Mouse (Mus musculus): ENCODE results near the gene Nub1. TPM values are rescaled to one million over a fixed set of nuclear protein-coding genes. Genes with fewer than 3 reads are reported as not detected.
"Not testable (repeated sequence)": the region's sequence is repeated elsewhere in the genome, so short reads cannot be mapped to it uniquely, and the experiment has no call there.

The Nub1 gene
- polyA plus RNA-seq, 1 experiment: 18.6 TPM

DNA sequence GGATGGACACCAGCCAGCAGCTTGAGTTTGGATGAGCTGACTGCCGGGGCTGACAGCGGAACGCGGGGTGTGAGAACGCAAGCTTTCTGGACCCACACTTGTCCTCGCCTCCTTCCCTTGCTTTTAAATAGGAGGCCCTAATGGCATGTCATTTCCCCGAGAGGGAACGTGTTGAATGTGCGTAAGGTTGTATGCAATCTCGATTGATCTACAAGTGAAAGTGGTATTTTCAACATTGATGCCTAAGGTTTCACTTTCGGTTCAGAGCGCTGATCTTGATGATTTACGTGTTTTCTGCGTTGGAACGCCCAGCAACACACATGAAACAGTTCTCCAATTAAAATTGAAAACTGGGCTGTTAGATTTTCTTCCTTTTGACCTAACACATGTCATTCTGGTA lies 844 bp downstream of the Nub1 start:
- H3K27me3 ChIP-seq (ENCODE audit: control insufficient read depth, insufficient read depth, insufficient read length): no peaks in the 10 kb centered on the region
- H3K79me2 ChIP-seq (ENCODE audit: control insufficient read depth, insufficient read depth): peaks cover 19% of the 10 kb centered on the region
- H3ac ChIP-seq (ENCODE audit: control insufficient read depth, insufficient read length, low read depth): peak overlapping the region; percentile 76
- H3K79me3 ChIP-seq (ENCODE audit: low read depth): peaks cover 8% of the 10 kb centered on the region
- H3K4me3 ChIP-seq (ENCODE audit: insufficient read depth, poor library complexity, severe bottlenecking): peak overlapping the region; percentile 57
- peaks cover 12% of the 10 kb centered on the region for H3K36me3 ChIP-seq (ENCODE audit: control insufficient read depth, insufficient read depth)
- TF ChIP-seq CEBPB (IDR thresholded peaks at IDR 0.05; ENCODE audit: low read depth) (no peak), MYOD1 (IDR thresholded peaks at IDR 0.05; ENCODE audit: control insufficient read depth, insufficient read length, low read depth) (no peak), USF1 (IDR thresholded peaks at IDR 0.05; ENCODE audit: low read depth) (no peak), FOSL1 (IDR thresholded peaks at IDR 0.05; ENCODE audit: insufficient read depth, low read length, poor library complexity, severe bottlenecking) (no peak), MYOG (IDR thresholded peaks at IDR 0.05; ENCODE audit: control insufficient read depth, extremely low read depth, insufficient read length) (no peak), MAX (IDR thresholded peaks at IDR 0.05) (no peak), CTCF (IDR thresholded peaks at IDR 0.05; ENCODE audit: control insufficient read depth, insufficient read depth, insufficient read length) (no peak)

DNA sequence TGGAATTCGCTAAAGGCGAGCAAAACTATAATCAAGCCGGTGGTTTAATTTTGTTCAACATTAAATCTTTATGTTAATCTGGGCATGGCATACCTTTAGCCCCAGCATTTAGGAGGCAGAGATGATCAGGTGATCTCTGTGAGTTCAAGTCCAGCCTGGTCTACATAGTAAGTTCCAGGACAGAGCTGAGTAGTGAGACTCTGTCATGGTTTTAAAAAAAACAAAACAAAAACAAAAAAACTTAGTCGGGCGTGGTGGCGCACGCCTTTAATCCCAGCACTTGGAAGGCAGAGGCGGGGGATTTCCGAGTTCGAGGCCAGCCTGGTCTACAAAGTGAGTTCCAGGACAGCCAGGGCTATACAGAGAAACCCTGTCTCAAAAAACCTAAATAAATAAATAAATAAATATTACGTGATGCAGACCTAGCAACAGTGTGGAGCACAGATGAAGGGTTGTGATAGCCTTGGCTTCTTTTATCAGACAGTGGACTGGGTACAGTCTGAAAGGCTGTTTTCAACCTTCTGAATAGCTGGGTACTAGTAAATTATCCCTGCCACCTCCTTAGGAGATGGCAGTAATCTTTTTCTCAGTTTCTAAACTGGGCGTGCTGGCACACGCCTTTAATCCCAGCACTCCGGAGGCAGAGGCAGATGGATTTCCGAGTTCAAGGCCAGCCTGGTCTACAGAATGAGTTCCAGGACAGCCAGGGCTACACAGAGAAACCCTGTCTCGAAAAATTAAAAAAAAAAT lies 1.5 kb downstream of the Nub1 start:
- not testable (repeated sequence) for H3K27me3 ChIP-seq (ENCODE audit: control insufficient read depth, insufficient read depth, insufficient read length); H3K79me3 ChIP-seq (ENCODE audit: low read depth); H3ac ChIP-seq (ENCODE audit: control insufficient read depth, insufficient read length, low read depth)
- Histone ChIP-seq H3K36me3 (ENCODE audit: control insufficient read depth, insufficient read depth) (peaks cover 19% of the 10 kb centered on the region), H3K79me2 (ENCODE audit: control insufficient read depth, insufficient read depth) (peaks cover 19% of the 10 kb centered on the region), H3K4me3 (ENCODE audit: insufficient read depth, poor library complexity, severe bottlenecking) (peak overlapping the region; percentile 57)

DNA sequence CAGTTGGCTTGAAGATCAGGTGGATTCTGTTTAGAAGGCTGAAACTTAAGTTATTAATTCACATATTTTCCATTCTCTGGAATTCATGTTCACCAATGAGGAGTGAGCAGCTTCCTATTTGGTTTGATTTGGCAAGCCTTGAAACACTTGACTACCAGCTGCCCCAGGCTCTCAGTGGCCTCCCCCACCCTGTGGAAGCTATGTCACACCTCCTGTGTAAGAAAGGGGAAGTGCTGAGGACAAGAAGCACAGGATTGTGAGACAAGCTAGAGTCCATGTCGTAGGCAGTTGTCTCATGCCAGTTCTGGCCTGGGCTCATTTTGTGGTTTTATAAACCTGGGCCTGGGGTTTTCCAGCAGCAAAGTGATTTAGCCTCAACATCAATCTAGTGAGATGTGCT lies 2.4 kb downstream of the Nub1 start:
- Histone ChIP-seq H3K79me3 (ENCODE audit: low read depth) (peaks cover 8% of the 10 kb centered on the region), H3K4me3 (ENCODE audit: insufficient read depth, poor library complexity, severe bottlenecking) (no peak overlapping the region), H3K36me3 (ENCODE audit: control insufficient read depth, insufficient read depth) (peaks cover 26% of the 10 kb centered on the region), H3K27me3 (ENCODE audit: control insufficient read depth, insufficient read depth, insufficient read length) (no peaks in the 10 kb centered on the region), H3ac (ENCODE audit: control insufficient read depth, insufficient read length, low read depth) (no peak overlapping the region), H3K79me2 (ENCODE audit: control insufficient read depth, insufficient read depth) (peaks cover 19% of the 10 kb centered on the region)
- TF ChIP-seq MYOG (IDR thresholded peaks at IDR 0.05; ENCODE audit: control insufficient read depth, extremely low read depth, insufficient read length): no peak
- no peak for TF ChIP-seq CEBPB (IDR thresholded peaks at IDR 0.05; ENCODE audit: low read depth)
- no peak for TF ChIP-seq MAX (IDR thresholded peaks at IDR 0.05)
- TF ChIP-seq USF1 (IDR thresholded peaks at IDR 0.05; ENCODE audit: low read depth): no peak
- no peak for TF ChIP-seq FOSL1 (IDR thresholded peaks at IDR 0.05; ENCODE audit: insufficient read depth, low read length, poor library complexity, severe bottlenecking)
- no peak for TF ChIP-seq CTCF (IDR thresholded peaks at IDR 0.05; ENCODE audit: control insufficient read depth, insufficient read depth, insufficient read length)
- no peak for TF ChIP-seq MYOD1 (IDR thresholded peaks at IDR 0.05; ENCODE audit: control insufficient read depth, insufficient read length, low read depth)

DNA sequence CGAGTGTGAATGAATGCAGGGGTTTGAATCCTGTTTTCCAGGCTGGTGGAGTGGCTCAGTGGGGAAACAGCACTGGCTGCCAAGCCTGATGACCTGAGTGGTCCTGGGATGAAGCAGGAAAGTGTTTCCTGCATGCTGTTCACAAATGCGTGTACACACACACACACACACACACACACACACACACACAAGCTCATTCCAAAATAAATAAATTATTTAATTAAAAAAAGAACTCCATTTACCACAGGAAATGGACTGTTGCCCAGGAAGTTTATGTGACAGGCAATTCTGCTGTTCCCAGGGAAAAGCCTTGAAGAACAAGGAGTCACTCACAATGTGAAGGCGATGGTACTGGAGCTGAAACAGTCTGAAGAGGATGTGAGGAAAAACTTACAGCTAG lies 11.4 kb downstream of the Nub1 start:
- Histone ChIP-seq H3K79me2 (ENCODE audit: control insufficient read depth, insufficient read depth) (no peaks in the 10 kb centered on the region), H3K4me3 (ENCODE audit: insufficient read depth, poor library complexity, severe bottlenecking) (no peak overlapping the region), H3K27me3 (ENCODE audit: control insufficient read depth, insufficient read depth, insufficient read length) (no peaks in the 10 kb centered on the region), H3K36me3 (ENCODE audit: control insufficient read depth, insufficient read depth) (peaks cover 82% of the 10 kb centered on the region), H3ac (ENCODE audit: control insufficient read depth, insufficient read length, low read depth) (no peak overlapping the region), H3K79me3 (ENCODE audit: low read depth) (no peaks in the 10 kb centered on the region)
- TF ChIP-seq MYOG (IDR thresholded peaks at IDR 0.05; ENCODE audit: control insufficient read depth, extremely low read depth, insufficient read length): no peak
- no peak for TF ChIP-seq MYOD1 (IDR thresholded peaks at IDR 0.05; ENCODE audit: control insufficient read depth, insufficient read length, low read depth)
- TF ChIP-seq USF1 (IDR thresholded peaks at IDR 0.05; ENCODE audit: low read depth): no peak
- TF ChIP-seq CEBPB (IDR thresholded peaks at IDR 0.05; ENCODE audit: low read depth): no peak
- TF ChIP-seq MAX (IDR thresholded peaks at IDR 0.05): no peak
- no peak for TF ChIP-seq CTCF (IDR thresholded peaks at IDR 0.05; ENCODE audit: control insufficient read depth, insufficient read depth, insufficient read length)
- TF ChIP-seq FOSL1 (IDR thresholded peaks at IDR 0.05; ENCODE audit: insufficient read depth, low read length, poor library complexity, severe bottlenecking): no peak

DNA sequence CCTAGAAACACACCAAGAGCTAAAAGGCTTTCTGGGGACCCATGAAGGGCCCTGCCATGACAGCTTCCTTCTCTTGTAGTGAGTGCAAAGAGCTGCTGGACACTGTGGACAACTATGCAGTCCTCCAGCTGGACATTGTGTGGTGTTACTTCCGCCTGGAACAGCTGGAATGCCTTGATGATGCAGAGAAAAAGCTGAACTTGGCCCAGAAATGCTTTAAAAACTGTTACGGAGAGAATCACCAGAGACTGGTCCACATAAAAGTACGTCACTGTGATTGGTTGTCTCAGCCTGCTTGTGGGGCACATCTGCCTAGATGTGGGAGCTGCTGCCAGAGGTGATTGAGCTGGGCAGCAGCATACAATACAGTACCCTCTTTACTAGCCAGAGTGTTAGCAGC lies 15.9 kb downstream of the Nub1 start:
- TF ChIP-seq CTCF (IDR thresholded peaks at IDR 0.05; ENCODE audit: control insufficient read depth, insufficient read depth, insufficient read length): no peak
- TF ChIP-seq MYOG (IDR thresholded peaks at IDR 0.05; ENCODE audit: control insufficient read depth, extremely low read depth, insufficient read length): no peak
- TF ChIP-seq MYOD1 (IDR thresholded peaks at IDR 0.05; ENCODE audit: control insufficient read depth, insufficient read length, low read depth): no peak
- TF ChIP-seq USF1 (IDR thresholded peaks at IDR 0.05; ENCODE audit: low read depth): no peak
- TF ChIP-seq CEBPB (IDR thresholded peaks at IDR 0.05; ENCODE audit: low read depth): no peak
- no peak for TF ChIP-seq FOSL1 (IDR thresholded peaks at IDR 0.05; ENCODE audit: insufficient read depth, low read length, poor library complexity, severe bottlenecking)
- no peaks in the 10 kb centered on the region for H3K27me3 ChIP-seq (ENCODE audit: control insufficient read depth, insufficient read depth, insufficient read length)
- no peak overlapping the region for H3ac ChIP-seq (ENCODE audit: control insufficient read depth, insufficient read length, low read depth)
- H3K79me3 ChIP-seq (ENCODE audit: low read depth): no peaks in the 10 kb centered on the region
- H3K79me2 ChIP-seq (ENCODE audit: control insufficient read depth, insufficient read depth): no peaks in the 10 kb centered on the region
- peaks cover 67% of the 10 kb centered on the region for H3K36me3 ChIP-seq (ENCODE audit: control insufficient read depth, insufficient read depth)
- H3K4me3 ChIP-seq (ENCODE audit: insufficient read depth, poor library complexity, severe bottlenecking): no peak overlapping the region

DNA sequence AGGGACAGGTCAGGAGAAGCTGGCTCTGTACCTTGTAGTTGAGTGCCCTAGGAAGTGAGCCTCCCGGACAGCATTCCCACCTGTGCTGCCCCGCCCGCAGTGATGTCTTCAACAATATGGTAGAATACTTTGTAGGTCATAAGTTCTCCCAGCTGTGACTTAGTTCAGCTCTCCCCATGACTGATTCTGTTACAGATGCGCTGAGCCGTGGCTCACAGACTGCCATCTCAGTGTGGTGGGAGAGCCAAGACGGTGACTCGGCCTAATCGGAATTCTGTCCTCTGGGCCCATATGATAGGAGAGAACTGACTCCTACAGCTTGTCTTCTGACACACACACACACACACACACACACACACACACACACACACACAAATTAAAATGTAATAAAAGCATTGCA lies 19.3 kb downstream of the Nub1 start:
- H3K4me3 ChIP-seq (ENCODE audit: insufficient read depth, poor library complexity, severe bottlenecking): no peak overlapping the region
- H3K79me2 ChIP-seq (ENCODE audit: control insufficient read depth, insufficient read depth): no peaks in the 10 kb centered on the region
- H3ac ChIP-seq (ENCODE audit: control insufficient read depth, insufficient read length, low read depth): no peak overlapping the region
- H3K27me3 ChIP-seq (ENCODE audit: control insufficient read depth, insufficient read depth, insufficient read length): no peaks in the 10 kb centered on the region
- peaks cover 67% of the 10 kb centered on the region for H3K36me3 ChIP-seq (ENCODE audit: control insufficient read depth, insufficient read depth)
- H3K79me3 ChIP-seq (ENCODE audit: low read depth): no peaks in the 10 kb centered on the region
- TF ChIP-seq MAX (IDR thresholded peaks at IDR 0.05): no peak
- TF ChIP-seq MYOG (IDR thresholded peaks at IDR 0.05; ENCODE audit: control insufficient read depth, extremely low read depth, insufficient read length): no peak
- no peak for TF ChIP-seq CEBPB (IDR thresholded peaks at IDR 0.05; ENCODE audit: low read depth)
- no peak for TF ChIP-seq MYOD1 (IDR thresholded peaks at IDR 0.05; ENCODE audit: control insufficient read depth, insufficient read length, low read depth)
- no peak for TF ChIP-seq CTCF (IDR thresholded peaks at IDR 0.05; ENCODE audit: control insufficient read depth, insufficient read depth, insufficient read length)
- TF ChIP-seq USF1 (IDR thresholded peaks at IDR 0.05; ENCODE audit: low read depth): no peak
- no peak for TF ChIP-seq FOSL1 (IDR thresholded peaks at IDR 0.05; ENCODE audit: insufficient read depth, low read length, poor library complexity, severe bottlenecking)

Data from C2C12 (cell line).